Mouse (Mus musculus) kidney, embryonic 16.5 days (tissue): ENCODE measurements around the gene Gba. TPM values are rescaled to one million over a fixed set of nuclear protein-coding genes. Genes with fewer than 3 reads are reported as not detected.

Experiments used
- ATAC-seq: fragments of 200-750 bp; cut with Nextera tagmentation; 2 replicates; pipeline ENCODE4 v1.8.0; 2017; ENCODE audit warnings: moderate TSS enrichment; ENCODE audit not compliant: low FRiP score, low TSS enrichment
- H3K27ac ChIP-seq: fragments of 300-500 bp; sonication (generic); 2 replicates; pipeline ENCODE4 v1.5.1; 2014; ENCODE audit warnings: low read length
- H3K27me3 ChIP-seq: fragments of 300-500 bp; sonication (generic); 2 replicates; pipeline ENCODE4 v1.6.1; 2014; ENCODE audit warnings: low read length, control low read depth, mixed read lengths; ENCODE audit not compliant: insufficient read depth
- H3K36me3 ChIP-seq: fragments of 300-500 bp; sonication (generic); 2 replicates; pipeline ENCODE4 v1.6.1; 2014; ENCODE audit warnings: low read length, control low read depth, mixed read lengths; ENCODE audit not compliant: insufficient read depth
- H3K4me1 ChIP-seq: fragments of 300-500 bp; sonication (generic); 2 replicates; pipeline ENCODE4 v1.6.1; 2014; ENCODE audit warnings: low read length, control low read depth, mixed read lengths; ENCODE audit not compliant: insufficient read depth
- H3K4me2 ChIP-seq: fragments of 300-500 bp; sonication (generic); replicated peaks from 2 replicates; pipeline ENCODE4 v1.6.1; 2014; ENCODE audit warnings: low read depth, low read length
- H3K4me3 ChIP-seq: fragments of 300-500 bp; sonication (generic); 2 replicates; pipeline ENCODE4 v1.5.1; 2014; ENCODE audit warnings: mild to moderate bottlenecking, low read length
- H3K9ac ChIP-seq: fragments of 300-500 bp; sonication (generic); replicated peaks from 2 replicates; pipeline ENCODE4 v1.6.1; 2014; ENCODE audit warnings: low read length
- H3K9me3 ChIP-seq: fragments of 300-500 bp; sonication (generic); 2 replicates; pipeline ENCODE4 v1.6.1; 2016; ENCODE audit warnings: low read length, control low read depth
- WGBS: fragments of 180-500 bp; shearing (Covaris S2); extraction: QIAGEN DNeasy Blood & Tissue Kit; methylation state at CpG from one replicate; pipeline ENCODE4 v1.1.7; 2014; 5-methylcytosine and 5-hydroxymethylcytosine counted together
- polyA plus RNA-seq: library from polyadenylated mRNA; unstranded; fragments of >200 nt; fragmentation: Nextera tagmentation; extraction: Ambion mirVana; gene quantifications from 2 replicates; pipeline ENCODE4 v1.2.1, GENCODE M21; 2015

The Gba gene
- polyA plus RNA-seq, 1 experiment from 2014 or later, result 54.9 TPM

- Histone ChIP-seq H3K9ac (no peak overlapping the region), H3K27me3 (no peaks in the 10 kb centered on the region), H3K4me2 (no peak overlapping the region), H3K4me1 (peaks cover 10% of the 10 kb centered on the region), H3K27ac (no peak overlapping the region), H3K9me3 (no peaks in the 10 kb centered on the region), H3K36me3 (no peaks in the 10 kb centered on the region), H3K4me3 (no peak overlapping the region)
- no peak for ATAC-seq
- WGBS, result 93% methylated on average over 2 of the region's 2 CpGs
These were observed 8.9 kb upstream of the Gba start for GRCm38 (mm10) chr3:89193853-89194252.

- peak; percentile 96 for ATAC-seq
- H3K36me3 ChIP-seq, result no peaks in the 10 kb centered on the region
- peaks cover 9% of the 10 kb centered on the region for H3K4me1 ChIP-seq
- H3K27ac ChIP-seq, result peak overlapping the region; percentile 88
- peak overlapping the region; percentile 55 for H3K4me3 ChIP-seq
- H3K9ac ChIP-seq, result peak overlapping the region; percentile 87
- peak overlapping the region; percentile 54 for H3K4me2 ChIP-seq
- no peaks in the 10 kb centered on the region for H3K9me3 ChIP-seq
- H3K27me3 ChIP-seq, result no peaks in the 10 kb centered on the region
- 6% methylated on average over 33 of the region's 33 CpGs for WGBS
These were observed 6.5 kb upstream of the Gba start for GRCm38 (mm10) chr3:89195979-89196877.

GRCm38 (mm10) chr3:89199839-89200238 is 2.9 kb upstream of the Gba start:
- no peak overlapping the region for H3K27ac ChIP-seq
- H3K27me3 ChIP-seq, result no peaks in the 10 kb centered on the region
- no peak overlapping the region for H3K9ac ChIP-seq
- peaks cover 14% of the 10 kb centered on the region for H3K4me1 ChIP-seq
- ATAC-seq, result no peak
- H3K36me3 ChIP-seq, result no peaks in the 10 kb centered on the region
- H3K4me3 ChIP-seq, result no peak overlapping the region
- 84% methylated on average over 3 of the region's 3 CpGs for WGBS
- no peak overlapping the region for H3K4me2 ChIP-seq
- no peaks in the 10 kb centered on the region for H3K9me3 ChIP-seq

GRCm38 (mm10) chr3:89203142-89203514 is 400 bp downstream of the Gba start:
- no peak for ATAC-seq
- Histone ChIP-seq H3K4me2 (peak overlapping the region; percentile 75), H3K36me3 (peaks cover 19% of the 10 kb centered on the region; the same call in 1 of the 2 replicates), H3K4me1 (peaks cover 5% of the 10 kb centered on the region), H3K27me3 (no peaks in the 10 kb centered on the region), H3K9ac (peak overlapping the region; percentile 67), H3K27ac (no peak overlapping the region), H3K9me3 (no peaks in the 10 kb centered on the region), H3K4me3 (peak overlapping the region; percentile 64)
- 37% methylated on average over 5 of the region's 5 CpGs for WGBS

GRCm38 (mm10) chr3:89206079-89206478 is 3.4 kb downstream of the Gba start:
- WGBS, result 90% methylated on average over 7 of the region's 7 CpGs
- Histone ChIP-seq H3K9me3 (no peaks in the 10 kb centered on the region), H3K4me1 (peaks cover 12% of the 10 kb centered on the region), H3K27me3 (no peaks in the 10 kb centered on the region), H3K4me2 (no peak overlapping the region), H3K27ac (no peak overlapping the region), H3K36me3 (peaks cover 40% of the 10 kb centered on the region), H3K4me3 (no peak overlapping the region), H3K9ac (no peak overlapping the region)
- no peak for ATAC-seq

GRCm38 (mm10) chr3:89206695-89207094 is 4.0 kb downstream of the Gba start:
- WGBS, result 72% methylated on average over 2 of the region's 2 CpGs
- H3K36me3 ChIP-seq, result peaks cover 40% of the 10 kb centered on the region

GRCm38 (mm10) chr3:89208075-89208657 is 5.4 kb downstream of the Gba start:
- no peaks in the 10 kb centered on the region for H3K9me3 ChIP-seq
- H3K4me2 ChIP-seq, result no peak overlapping the region
- H3K27ac ChIP-seq, result no peak overlapping the region
- 83% methylated on average over 13 of the region's 13 CpGs for WGBS
- H3K9ac ChIP-seq, result no peak overlapping the region
- H3K36me3 ChIP-seq, result peaks cover 40% of the 10 kb centered on the region
- ATAC-seq, result no peak
- H3K4me3 ChIP-seq, result no peak overlapping the region
- H3K4me1 ChIP-seq, result peaks cover 18% of the 10 kb centered on the region
- H3K27me3 ChIP-seq, result no peaks in the 10 kb centered on the region

More at GRCm38 (mm10) chr3:89206695-89207094, 4.0 kb downstream of the Gba start:
- no peak overlapping the region for H3K4me3 ChIP-seq
- no peaks in the 10 kb centered on the region for H3K27me3 ChIP-seq
- H3K4me1 ChIP-seq, result peaks cover 12% of the 10 kb centered on the region
- no peak overlapping the region for H3K9ac ChIP-seq
- H3K9me3 ChIP-seq, result no peaks in the 10 kb centered on the region
- ATAC-seq, result no peak
- no peak overlapping the region for H3K4me2 ChIP-seq
- no peak overlapping the region for H3K27ac ChIP-seq

GRCm38 (mm10) chr3:89208736-89209135 is 6.0 kb downstream of the Gba start:
- H3K4me1 ChIP-seq, result peaks cover 16% of the 10 kb centered on the region
- no peak overlapping the region for H3K4me3 ChIP-seq
- no peak overlapping the region for H3K27ac ChIP-seq
- H3K4me2 ChIP-seq, result no peak overlapping the region
- 86% methylated on average over 6 of the region's 6 CpGs for WGBS
- no peak overlapping the region for H3K9ac ChIP-seq
- no peaks in the 10 kb centered on the region for H3K9me3 ChIP-seq
- ATAC-seq, result no peak
- peaks cover 40% of the 10 kb centered on the region for H3K36me3 ChIP-seq
- H3K27me3 ChIP-seq, result no peaks in the 10 kb centered on the region

GRCm38 (mm10) chr3:89209731-89210130 is 7.0 kb downstream of the Gba start:
- 86% methylated on average over 7 of the region's 7 CpGs for WGBS
- peak overlapping the region; percentile 23; the same call in 1 of the 2 replicates for H3K27ac ChIP-seq
- H3K9me3 ChIP-seq, result no peaks in the 10 kb centered on the region
- no peak overlapping the region for H3K4me2 ChIP-seq
- H3K4me3 ChIP-seq, result no peak overlapping the region
- peaks cover 40% of the 10 kb centered on the region for H3K36me3 ChIP-seq
- H3K27me3 ChIP-seq, result no peaks in the 10 kb centered on the region
- H3K4me1 ChIP-seq, result peaks cover 22% of the 10 kb centered on the region
- H3K9ac ChIP-seq, result no peak overlapping the region
- ATAC-seq, result no peak

GRCm38 (mm10) chr3:89210162-89210561 is 7.4 kb downstream of the Gba start:
- peak overlapping the region; percentile 23; the same call in 1 of the 2 replicates for H3K27ac ChIP-seq
- peaks cover 26% of the 10 kb centered on the region for H3K4me1 ChIP-seq
- no peaks in the 10 kb centered on the region for H3K9me3 ChIP-seq
- peaks cover 40% of the 10 kb centered on the region for H3K36me3 ChIP-seq
- ATAC-seq, result no peak
- WGBS, result 64% methylated on average over 13 of the region's 13 CpGs
- H3K4me2 ChIP-seq, result no peak overlapping the region
- H3K9ac ChIP-seq, result no peak overlapping the region
- no peaks in the 10 kb centered on the region for H3K27me3 ChIP-seq
- no peak overlapping the region for H3K4me3 ChIP-seq
